In the genomic region with DNA sequence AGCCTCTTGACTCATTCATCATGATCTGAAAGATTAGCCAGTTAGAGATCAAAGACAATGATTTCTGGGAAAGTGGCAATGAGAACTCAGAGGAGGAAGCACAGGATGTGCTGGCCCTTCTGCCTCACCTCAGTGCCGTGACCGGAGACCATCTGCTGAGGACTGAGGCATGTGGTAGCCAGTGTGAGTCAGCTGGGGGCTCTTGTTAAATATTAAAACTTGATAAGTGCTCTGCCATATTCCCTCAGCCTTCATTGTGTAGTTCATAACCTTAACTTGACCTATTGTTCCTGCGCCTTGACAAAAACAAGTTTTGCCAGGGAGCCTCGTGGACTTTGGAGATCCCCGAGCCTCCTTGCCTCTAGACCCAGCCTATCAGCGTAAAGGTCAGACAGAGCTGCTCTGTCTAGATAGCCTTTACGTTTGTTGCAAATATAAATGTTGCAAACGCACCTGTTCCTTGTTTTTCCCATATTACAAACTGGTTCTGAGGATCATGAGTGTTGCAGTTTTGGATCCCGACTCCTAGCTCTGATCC, we compare ENCODE assay signal across 37 mouse cellular contexts. TPM values are rescaled to one million over a fixed set of nuclear protein-coding genes. Genes with fewer than 3 reads are reported as not detected.
DNase-seq lines count a peak whose midpoint lies in the region; ATAC-seq and TF ChIP-seq lines count a peak whose summit lies in the region.
"Had no signal": no experiment of that assay in that cellular context is flagged by ENCODE, and none has a peak within 500 bp of the region (broad histone marks: within the 10 kb centered on the region; RNA-seq: fewer than 3 reads in every experiment).

No protein-coding gene starts in this region.

- H3K4me3 ChIP-seq in kidney, embryonic 14.5 days (ENCODE audit: low read length), result no peak overlapping the region
- H3K4me3 ChIP-seq in intestine, postnatal 0 days (ENCODE audit: low read depth, low read length), result no peak overlapping the region
- H3K4me3 ChIP-seq: forebrain, embryonic 10.5 days had no signal

- H3K27ac ChIP-seq in kidney, embryonic 14.5 days (ENCODE audit: low read depth, low read length), result no peak overlapping the region
- no peak overlapping the region for H3K27ac ChIP-seq in intestine, postnatal 0 days (ENCODE audit: low read depth, low read length)
- H3K27ac ChIP-seq: forebrain, embryonic 10.5 days; hindbrain, embryonic 14.5 days had no signal

- H3K4me2 ChIP-seq in kidney, embryonic 14.5 days (replicated peaks; ENCODE audit: low read depth, low read length), result no peak overlapping the region
- no peak overlapping the region for H3K4me2 ChIP-seq in intestine, postnatal 0 days (replicated peaks; ENCODE audit: low read depth)
- H3K4me2 ChIP-seq: hindbrain, embryonic 14.5 days; midbrain, embryonic 11.5 days had no signal

- no peak for TF ChIP-seq CTCF in intestine, postnatal 0 days (IDR thresholded peaks at IDR 0.05; ENCODE audit: low read depth)

- no peak overlapping the region for H3K9ac ChIP-seq in kidney, embryonic 14.5 days (ENCODE audit: low read depth, low read length)
- no peak overlapping the region for H3K9ac ChIP-seq in intestine, postnatal 0 days (ENCODE audit: low read depth, low read length)
- H3K9ac ChIP-seq: hindbrain, embryonic 14.5 days had no signal

- H3K4me1 ChIP-seq in kidney, embryonic 14.5 days (ENCODE audit: control insufficient read depth, insufficient read depth, low read length), result no peaks in the 10 kb centered on the region
- no peaks in the 10 kb centered on the region for H3K4me1 ChIP-seq in intestine, postnatal 0 days (replicated peaks; ENCODE audit: control insufficient read depth, insufficient read depth, low read length)
- H3K4me1 ChIP-seq: forebrain, embryonic 10.5 days had no signal

- no peaks in the 10 kb centered on the region for H3K9me3 ChIP-seq in kidney, embryonic 14.5 days (ENCODE audit: control insufficient read depth, low read length)
- no peaks in the 10 kb centered on the region for H3K9me3 ChIP-seq in intestine, postnatal 0 days (ENCODE audit: control insufficient read depth)
- H3K9me3 ChIP-seq: forebrain, embryonic 10.5 days; G1E had no signal

- WGBS in kidney, embryonic 14.5 days, result 83% methylated on average over 9 of the region's 9 CpGs
- WGBS in intestine, postnatal 0 days, result 50% methylated on average over 9 of the region's 9 CpGs

- intact Hi-C loops in gastrocnemius, postnatal 36 days (cut with DNase I), result no loop called here

- H3K27me3 ChIP-seq in kidney, embryonic 14.5 days (ENCODE audit: control insufficient read depth, insufficient read depth, low read length), result no peaks in the 10 kb centered on the region
- H3K27me3 ChIP-seq in intestine, postnatal 0 days (replicated peaks; ENCODE audit: control insufficient read depth, insufficient read depth, low read length), result no peaks in the 10 kb centered on the region
- H3K27me3 ChIP-seq: CH12.LX, Patski had no signal

- no peaks in the 10 kb centered on the region for H3K36me3 ChIP-seq in kidney, embryonic 14.5 days (ENCODE audit: control insufficient read depth, insufficient read depth, low read length)
- no peaks in the 10 kb centered on the region for H3K36me3 ChIP-seq in intestine, postnatal 0 days (ENCODE audit: control insufficient read depth, insufficient read depth)
- H3K36me3 ChIP-seq: forebrain, embryonic 10.5 days; G1E had no signal

- no peak for ATAC-seq in kidney, embryonic 14.5 days (ENCODE audit: low FRiP score, low TSS enrichment)
- ATAC-seq in intestine, postnatal 0 days, result peak; percentile 64; the same call in 1 of the 2 replicates
- no peak for ATAC-seq in monocyte, adult 5-6 weeks (replicated peaks; ENCODE audit: insufficient number of reproducible peaks, low FRiP score, low TSS enrichment, poor library complexity, severe bottlenecking)
- ATAC-seq: inflammation-experienced regulatory T-cells, adult 6 months; Patski had no signal

- peak; percentile 44 to 67 for DNase-seq in kidney, adult 8-10 months
- peak; percentile 27 for DNase-seq in kidney, postnatal 14 days
- peak; percentile 1 for DNase-seq in yolk sac, embryonic 10.5 days (ENCODE audit: low spot score)
- DNase-seq in gastrocnemius, postnatal 36 days, result no peak
- DNase-seq: adrenal gland, postnatal 36 days; B cell, adult 2 months; cerebellum, adult 9-10 months; heart, postnatal 4 days; layer of hippocampus, postnatal 36 days; lung, adult 18-20 months; lung, postnatal 10 days; right cerebral cortex, postnatal 14 days; spleen, adult 18-20 months; thymus, adult 18-20 months; thymus, postnatal 4 days had no signal

RNA-seq across cellular contexts. Expression of a gene that starts 9.7 kb away (rescaled TPM):
- polyA plus RNA-seq in kidney, embryonic 14.5 days (2014; fragmentation: Nextera tagmentation; extraction: Ambion mirVana), result not detected in 2 replicates
- polyA plus RNA-seq in intestine, postnatal 0 days (2015; fragmentation: Nextera tagmentation; extraction: Ambion mirVana), result 7.1 and 8.8 TPM in 2 replicates
- not detected in 3 replicates for total RNA-seq in monocyte, adult 5-6 weeks (2017)
- total RNA-seq in gastrocnemius, postnatal 36 days (2021), result not detected
- total RNA-seq: adrenal gland, adult 18-20 months; adrenal gland, postnatal 36 days; CH12.LX; G1E; gastrocnemius, adult 18-20 months; gastrocnemius, postnatal 4 days; heart, postnatal 4 days; layer of hippocampus, adult 8-10 months; layer of hippocampus, postnatal 36 days; left cerebral cortex, postnatal 10 days; megakaryocyte progenitor cell, adult 5-6 weeks; neutrophil, adult 5-6 weeks had no signal
- polyA plus RNA-seq: cortical plate, adult 2 months; embryonic facial prominence, embryonic 11.5 days; forebrain, embryonic 10.5 days; G1E; heart, embryonic 16.5 days; hindbrain, embryonic 14.5 days; inflammation-experienced regulatory T-cells, adult 6 months; limb, embryonic 11.5 days; liver, adult 2 months; midbrain, embryonic 11.5 days; Patski had no signal

RNA-seq across cellular contexts. Expression of a gene that starts 54.1 kb away (rescaled TPM):
- not detected in 2 replicates for polyA plus RNA-seq in kidney, embryonic 14.5 days (2014; fragmentation: Nextera tagmentation; extraction: Ambion mirVana)
- polyA plus RNA-seq in intestine, postnatal 0 days (2015; fragmentation: Nextera tagmentation; extraction: Ambion mirVana), result 0.09 TPM in 1 of 2 replicates, not detected in the other
- not detected in 3 replicates for total RNA-seq in monocyte, adult 5-6 weeks (2017)
- total RNA-seq in gastrocnemius, postnatal 36 days (2021), result not detected
- total RNA-seq: adrenal gland, adult 18-20 months; adrenal gland, postnatal 36 days; G1E; gastrocnemius, adult 18-20 months; gastrocnemius, postnatal 4 days; heart, postnatal 4 days; layer of hippocampus, adult 8-10 months; layer of hippocampus, postnatal 36 days; left cerebral cortex, postnatal 10 days; megakaryocyte progenitor cell, adult 5-6 weeks; neutrophil, adult 5-6 weeks had no signal
- polyA plus RNA-seq: cortical plate, adult 2 months; embryonic facial prominence, embryonic 11.5 days; forebrain, embryonic 10.5 days; G1E; heart, embryonic 16.5 days; hindbrain, embryonic 14.5 days; inflammation-experienced regulatory T-cells, adult 6 months; limb, embryonic 11.5 days; liver, adult 2 months; midbrain, embryonic 11.5 days; Patski had no signal

Comparison
In these comparisons a context has a peak if more than half of its experiments do, and no peak if none do; other contexts are left out.
1. DNase-seq: peak in kidney, adult 8-10 months (2 of 2), kidney, postnatal 14 days (single experiment) and yolk sac, embryonic 10.5 days (single experiment); none in gastrocnemius, postnatal 36 days (0 of 2).